Mouse (Mus musculus) lung, embryonic 15.5 days (tissue): ENCODE measurements around the gene Nlrx1. TPM values are rescaled to one million over a fixed set of nuclear protein-coding genes. Genes with fewer than 3 reads are reported as not detected.
A peak's percentile ranks its signal among the peaks of the same experiment; 100 is the strongest.

ENCODE experiments used
- ATAC-seq: fragments of 200-750 bp; cut with Nextera tagmentation; 2 replicates; pipeline ENCODE4 v1.8.0; 2017; ENCODE audit warnings: moderate number of reproducible peaks, borderline replicate concordance; ENCODE audit not compliant: low FRiP score, low TSS enrichment; ENCODE audit errors: extremely low read depth
- H3K27ac ChIP-seq: fragments of 300-500 bp; sonication (generic); 2 replicates; pipeline ENCODE4 v1.5.1; 2015; ENCODE audit warnings: moderate library complexity, mild to moderate bottlenecking, inconsistent platforms
- H3K27me3 ChIP-seq: fragments of 300-500 bp; sonication (generic); 2 replicates; pipeline ENCODE4 v1.6.1; 2015; ENCODE audit warnings: inconsistent platforms
- H3K36me3 ChIP-seq: fragments of 300-500 bp; sonication (generic); 2 replicates; pipeline ENCODE4 v1.6.1; 2015; ENCODE audit warnings: inconsistent platforms
- H3K4me1 ChIP-seq: fragments of 300-500 bp; sonication (generic); 2 replicates; pipeline ENCODE4 v1.6.1; 2015; ENCODE audit warnings: inconsistent platforms
- H3K4me2 ChIP-seq: fragments of 300-500 bp; sonication (generic); 2 replicates; pipeline ENCODE4 v1.6.1; 2015; ENCODE audit warnings: inconsistent platforms, mild to moderate bottlenecking, moderate library complexity
- H3K4me3 ChIP-seq: fragments of 300-500 bp; sonication (generic); 2 replicates; pipeline ENCODE4 v1.5.1; 2015; ENCODE audit warnings: mild to moderate bottlenecking, inconsistent platforms
- H3K9ac ChIP-seq: fragments of 300-500 bp; sonication (generic); 2 replicates; pipeline ENCODE4 v1.6.1; 2015; ENCODE audit warnings: inconsistent platforms
- H3K9me3 ChIP-seq: fragments of 300-500 bp; sonication (generic); 2 replicates; pipeline ENCODE4 v1.6.1; 2016; ENCODE audit warnings: inconsistent platforms
- WGBS: fragments of 180-500 bp; shearing (Covaris S2); methylation state at CpG from one replicate; pipeline ENCODE4 v1.1.7; 2015; 5-methylcytosine and 5-hydroxymethylcytosine counted together
- polyA plus RNA-seq: library from polyadenylated mRNA; unstranded; fragments of >200 nt; fragmentation: Nextera tagmentation; extraction: Ambion mirVana; gene quantifications from 2 replicates; pipeline ENCODE4 v1.2.1, GENCODE M21; 2015

Nlrx1 gene
- polyA plus RNA-seq, 1 experiment from 2014 or later: 9.9 TPM

- Histone ChIP-seq H3K9me3 (no peaks in the 10 kb centered on the region), H3K4me1 (0 out of 2 replicates have a peak, but pooled peaks cover 6% of the 10 kb centered on the region), H3K9ac (no peak overlapping the region), H3K36me3 (no peaks in the 10 kb centered on the region), H3K27ac (no peak overlapping the region), H3K4me2 (no peak overlapping the region), H3K27me3 (peaks cover 5% of the 10 kb centered on the region; the same call in 1 of the 2 replicates), H3K4me3 (no peak overlapping the region)
- ATAC-seq: no peak
- WGBS: 72% methylated on average over 6 of the region's 6 CpGs
Observed at GRCm38 (mm10) chr9:44247907-44248306, 20.5 kb downstream of the Nlrx1 start.

GRCm38 (mm10) chr9:44243621-44244020 lies 24.8 kb downstream of the Nlrx1 start:
- no peaks in the 10 kb centered on the region for H3K36me3 ChIP-seq
- H3K4me1 ChIP-seq: no peaks in the 10 kb centered on the region
- 45% methylated on average over 2 of the region's 2 CpGs for WGBS
- H3K27ac ChIP-seq: no peak overlapping the region
- no peak overlapping the region for H3K9ac ChIP-seq
- no peak for ATAC-seq
- no peak overlapping the region for H3K4me3 ChIP-seq
- H3K4me2 ChIP-seq: no peak overlapping the region
- H3K27me3 ChIP-seq: peaks cover 6% of the 10 kb centered on the region; the same call in 1 of the 2 replicates
- no peaks in the 10 kb centered on the region for H3K9me3 ChIP-seq

GRCm38 (mm10) chr9:44241418-44241817 lies 27.0 kb downstream of the Nlrx1 start:
- Histone ChIP-seq H3K4me1 (no peaks in the 10 kb centered on the region), H3K4me2 (no peak overlapping the region), H3K9ac (no peak overlapping the region), H3K27me3 (0 out of 2 replicates have a peak, but pooled peaks cover 5% of the 10 kb centered on the region), H3K9me3 (no peaks in the 10 kb centered on the region), H3K4me3 (no peak overlapping the region), H3K36me3 (no peaks in the 10 kb centered on the region), H3K27ac (no peak overlapping the region)
- no peak for ATAC-seq
- 54% methylated on average over 9 of the region's 9 CpGs for WGBS

- WGBS: 53% methylated on average over 5 of the region's 5 CpGs
- Histone ChIP-seq H3K4me3 (no peak overlapping the region), H3K4me1 (no peaks in the 10 kb centered on the region), H3K9me3 (no peaks in the 10 kb centered on the region), H3K9ac (no peak overlapping the region), H3K4me2 (no peak overlapping the region), H3K27me3 (0 out of 2 replicates have a peak, but pooled peaks cover 5% of the 10 kb centered on the region), H3K27ac (no peak overlapping the region), H3K36me3 (no peaks in the 10 kb centered on the region)
- no peak for ATAC-seq
Observed at GRCm38 (mm10) chr9:44240911-44241310, 27.5 kb downstream of the Nlrx1 start.

- Histone ChIP-seq H3K4me2 (no peak within 1 kb of the TSS), H3K36me3 (no peaks in the 10 kb centered on the region), H3K27me3 (0 out of 2 replicates have a peak, but pooled peaks cover 5% of the 10 kb centered on the region), H3K27ac (no peak within 1 kb of the TSS), H3K4me3 (no peak within 1 kb of the TSS), H3K9me3 (no peaks in the 10 kb centered on the region), H3K9ac (no peak within 1 kb of the TSS), H3K4me1 (no peaks in the 10 kb centered on the region)
- 52% methylated on average over 2 of the region's 2 CpGs for WGBS
- ATAC-seq: no peak
Observed at GRCm38 (mm10) chr9:44240399-44240798, 28.0 kb downstream of the Nlrx1 start, which contains the start of gene Ccdc153. Gene Ccdc153 (plus strand): TSS chr9:44240676.

- Histone ChIP-seq H3K27me3 (0 out of 2 replicates have a peak, but pooled peaks cover 5% of the 10 kb centered on the region), H3K36me3 (no peaks in the 10 kb centered on the region), H3K4me3 (no peak overlapping the region), H3K9me3 (no peaks in the 10 kb centered on the region), H3K9ac (no peak overlapping the region), H3K4me2 (no peak overlapping the region), H3K27ac (no peak overlapping the region), H3K4me1 (no peaks in the 10 kb centered on the region)
- ATAC-seq: no peak
- 10% methylated on average over 5 of the region's 5 CpGs for WGBS
Observed at GRCm38 (mm10) chr9:44239447-44239846, 29.0 kb downstream of the Nlrx1 start.

- no peak overlapping the region for H3K4me2 ChIP-seq
- no peaks in the 10 kb centered on the region for H3K36me3 ChIP-seq
- 0 out of 2 replicates have a peak, but pooled peaks cover 5% of the 10 kb centered on the region for H3K27me3 ChIP-seq
- no peak for ATAC-seq
- H3K4me1 ChIP-seq: no peaks in the 10 kb centered on the region
- H3K9me3 ChIP-seq: no peaks in the 10 kb centered on the region
- no peak overlapping the region for H3K9ac ChIP-seq
- 72% methylated on average over 17 of the region's 17 CpGs for WGBS
- H3K4me3 ChIP-seq: no peak overlapping the region
- no peak overlapping the region for H3K27ac ChIP-seq
Observed at GRCm38 (mm10) chr9:44238501-44239190, 29.8 kb downstream of the Nlrx1 start.

- H3K4me3 ChIP-seq: no peak overlapping the region
- no peaks in the 10 kb centered on the region for H3K36me3 ChIP-seq
- H3K4me1 ChIP-seq: peaks cover 8% of the 10 kb centered on the region
- no peak overlapping the region for H3K27ac ChIP-seq
- no peak overlapping the region for H3K9ac ChIP-seq
- 0 out of 2 replicates have a peak, but pooled peaks cover 5% of the 10 kb centered on the region for H3K27me3 ChIP-seq
- H3K9me3 ChIP-seq: no peaks in the 10 kb centered on the region
- WGBS: 66% methylated on average over 4 of the region's 4 CpGs
- H3K4me2 ChIP-seq: no peak overlapping the region
- ATAC-seq: no peak
Observed at GRCm38 (mm10) chr9:44237128-44237527, 31.3 kb downstream of the Nlrx1 start.

- Histone ChIP-seq H3K27me3 (0 out of 2 replicates have a peak, but pooled peaks cover 5% of the 10 kb centered on the region), H3K27ac (no peak overlapping the region), H3K9me3 (no peaks in the 10 kb centered on the region), H3K4me3 (no peak overlapping the region), H3K9ac (no peak overlapping the region), H3K36me3 (no peaks in the 10 kb centered on the region), H3K4me1 (peaks cover 13% of the 10 kb centered on the region), H3K4me2 (no peak overlapping the region)
- no peak for ATAC-seq
- 61% methylated on average over 4 of the region's 4 CpGs for WGBS
Observed at GRCm38 (mm10) chr9:44236601-44237000, 31.8 kb downstream of the Nlrx1 start.

GRCm38 (mm10) chr9:44234479-44235427 lies 33.6 kb downstream of the Nlrx1 start:
- no peaks in the 10 kb centered on the region for H3K36me3 ChIP-seq
- H3K9me3 ChIP-seq: no peaks in the 10 kb centered on the region
- peak overlapping the region; percentile 51 for H3K4me2 ChIP-seq
- H3K4me1 ChIP-seq: peaks cover 13% of the 10 kb centered on the region
- no peak for ATAC-seq
- peak overlapping the region; percentile 98 for H3K4me3 ChIP-seq
- no peak overlapping the region for H3K9ac ChIP-seq
- H3K27ac ChIP-seq: peak overlapping the region; percentile 91
- H3K27me3 ChIP-seq: no peaks in the 10 kb centered on the region
- WGBS: 20% methylated on average over 19 of the region's 19 CpGs

GRCm38 (mm10) chr9:44233802-44234478 lies 34.5 kb downstream of the Nlrx1 start, which contains the start of gene Cbl:
Gene Cbl (minus strand): TSS chr9:44234049.
- peak; percentile 91 for ATAC-seq
- Histone ChIP-seq H3K4me1 (peaks cover 18% of the 10 kb centered on the region), H3K27me3 (no peaks in the 10 kb centered on the region), H3K27ac (peak within 1 kb of the TSS; percentile 91), H3K9ac (peak within 1 kb of the TSS; percentile 94), H3K4me2 (peak within 1 kb of the TSS; percentile 60), H3K9me3 (no peaks in the 10 kb centered on the region), H3K4me3 (peak within 1 kb of the TSS; percentile 98), H3K36me3 (no peaks in the 10 kb centered on the region)
- WGBS: 1% methylated on average over 66 of the region's 76 CpGs
